Mouse (Mus musculus) liver, embryonic 14.5 days (tissue): ENCODE measurements at regions not wholly inside any gene's neighbourhood (a gene's known extent, or its start where the extent isn't known, plus 50 kb on each side); places are given as distances from the start of the nearest gene placed in this dataset.

Experiments
- ATAC-seq: fragments of 200-750 bp; cut with Nextera tagmentation; 2 replicates; pipeline ENCODE4 v1.8.0; 2017; ENCODE audit warnings: moderate number of reproducible peaks, mild to moderate bottlenecking, moderate library complexity; ENCODE audit not compliant: insufficient read depth
- DNase-seq, 3 experiments: peaks; one replicate each; pipeline ENCODE4 v3.0.0-alpha.2; 2012 to 2013; ENCODE audit warnings: low read depth in 3 of 3, low spot score in 3 of 3
- H3K27ac ChIP-seq: fragments of 300-500 bp; sonication (generic); 2 replicates; pipeline ENCODE4 v1.5.1; 2014; ENCODE audit warnings: moderate library complexity, mild to moderate bottlenecking, control low read depth, inconsistent platforms
- H3K27me3 ChIP-seq: fragments of 300-500 bp; sonication (generic); 2 replicates; pipeline ENCODE4 v1.6.1; 2014; ENCODE audit warnings: mild to moderate bottlenecking, low read length, moderate library complexity; ENCODE audit not compliant: control insufficient read depth, insufficient read depth
- H3K36me3 ChIP-seq: fragments of 300-500 bp; sonication (generic); replicated peaks from 2 replicates; pipeline ENCODE4 v1.6.1; 2014; ENCODE audit warnings: low read depth; ENCODE audit not compliant: control insufficient read depth, insufficient read depth
- H3K4me1 ChIP-seq, 2 experiments: fragments of 200-500 bp in 1 of 2; fragments of 300-500 bp in 1 of 2; sonication (generic) in 1 of 2; replicated peaks; 2 replicates each; pipeline ENCODE4 v1.6.1; 2012 to 2014; ENCODE audit warnings: antibody characterized with exemption in 1 of 2, inconsistent platforms in 1 of 2, low read length in 1 of 2; ENCODE audit not compliant: control insufficient read depth in 2 of 2, insufficient read depth in 2 of 2
- H3K4me2 ChIP-seq: fragments of 300-500 bp; sonication (generic); 2 replicates; pipeline ENCODE4 v1.6.1; 2014; ENCODE audit warnings: low read depth, mild to moderate bottlenecking, control low read depth, moderate library complexity
- H3K4me3 ChIP-seq, 2 experiments: fragments of 200-500 bp in 1 of 2; fragments of 300-500 bp in 1 of 2; sonication (generic) in 1 of 2; 2 replicates each; pipeline ENCODE4 v1.5.1; 2012 to 2014; ENCODE audit warnings: low read depth in 2 of 2, low read length in 2 of 2, mild to moderate bottlenecking in 2 of 2, control low read depth in 1 of 2, inconsistent platforms in 1 of 2, moderate library complexity in 1 of 2; ENCODE audit not compliant: insufficient read depth in 1 of 2
- H3K9ac ChIP-seq: fragments of 300-500 bp; sonication (generic); replicated peaks from 2 replicates; pipeline ENCODE4 v1.6.1; 2014; ENCODE audit warnings: mild to moderate bottlenecking, control low read depth, moderate library complexity
- H3K9me3 ChIP-seq: fragments of 300-500 bp; sonication (generic); 2 replicates; pipeline ENCODE4 v1.6.1; 2016; ENCODE audit warnings: low read length, mixed read lengths; ENCODE audit not compliant: control insufficient read depth
- CTCF ChIP-seq: IDR thresholded peaks from 2 replicates; pipeline ENCODE4 v1.5.1; 2016; ENCODE audit warnings: antibody characterized with exemption, low read depth, control low read depth
- EP300 ChIP-seq: IDR thresholded peaks from 2 replicates; pipeline ENCODE4 v1.6.1; 2016; ENCODE audit warnings: antibody characterized with exemption, low read depth
- WGBS: fragments of 180-500 bp; shearing (Covaris S2); extraction: QIAGEN DNeasy Blood & Tissue Kit; methylation state at CpG from one replicate; pipeline ENCODE4 v1.1.7; 2014; ENCODE audit not compliant: insufficient replicate concordance; 5-methylcytosine and 5-hydroxymethylcytosine counted together

DNA sequence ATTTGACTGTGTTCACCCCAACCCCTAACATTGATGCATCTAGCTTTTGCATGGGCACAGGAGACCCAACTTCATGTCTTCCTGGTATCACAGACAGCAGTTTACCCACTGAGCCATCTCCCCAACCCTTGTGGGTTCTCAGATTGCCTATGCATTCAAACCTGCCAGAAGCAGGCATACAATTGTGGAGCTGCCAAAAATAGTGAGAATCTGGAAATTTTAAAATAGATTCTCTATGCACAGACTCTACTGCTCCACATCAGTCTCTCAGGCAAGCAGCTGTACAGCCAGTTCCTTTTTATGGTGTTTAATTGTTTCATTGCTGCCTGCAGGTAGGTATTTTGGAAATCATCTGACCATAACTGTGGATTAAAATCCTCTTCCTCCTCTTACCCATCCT, 129.9 kb upstream of the Gls start:
- H3K27ac ChIP-seq: no peak overlapping the region
- H3K4me3 ChIP-seq: no peak overlapping the region
- no peak for TF ChIP-seq CTCF
- TF ChIP-seq EP300: no peak
- no peaks in the 10 kb centered on the region for H3K9me3 ChIP-seq
- no peaks in the 10 kb centered on the region for H3K27me3 ChIP-seq
- H3K4me1 ChIP-seq: no peaks in the 10 kb centered on the region
- ATAC-seq (no peak), DNase-seq (no peak)
- H3K36me3 ChIP-seq: no peaks in the 10 kb centered on the region
- no peak overlapping the region for H3K9ac ChIP-seq
- H3K4me2 ChIP-seq: no peak overlapping the region

- DNase-seq: no peak
- WGBS: 65% methylated on average over 6 of the region's 6 CpGs
Observed at GRCm38 (mm10) chr1:52354041-52354582, 121.1 kb upstream of the Gls start.

GRCm38 (mm10) chr1:52342127-52342526, 109.1 kb upstream of the Gls start:
- no peak for ATAC-seq
- no peak overlapping the region for H3K27ac ChIP-seq
- H3K9me3 ChIP-seq: no peaks in the 10 kb centered on the region
- no peak overlapping the region for H3K9ac ChIP-seq
- H3K4me1 ChIP-seq: no peaks in the 10 kb centered on the region
- WGBS: 12% methylated on average over 2 of the region's 2 CpGs
- no peak for DNase-seq
- no peak for TF ChIP-seq EP300
- no peak for TF ChIP-seq CTCF
- no peak overlapping the region for H3K4me3 ChIP-seq
- H3K4me2 ChIP-seq: no peak overlapping the region
- H3K36me3 ChIP-seq: no peaks in the 10 kb centered on the region
- H3K27me3 ChIP-seq: no peaks in the 10 kb centered on the region

More at GRCm38 (mm10) chr1:52354041-52354582, 121.1 kb upstream of the Gls start:
- H3K4me3 ChIP-seq: no peak overlapping the region
- TF ChIP-seq EP300 (no peak), CTCF (no peak)
- no peak for ATAC-seq
- H3K36me3 ChIP-seq: no peaks in the 10 kb centered on the region
- H3K27me3 ChIP-seq: no peaks in the 10 kb centered on the region
- no peaks in the 10 kb centered on the region for H3K9me3 ChIP-seq
- no peak overlapping the region for H3K27ac ChIP-seq
- no peak overlapping the region for H3K9ac ChIP-seq
- H3K4me2 ChIP-seq: no peak overlapping the region
- H3K4me1 ChIP-seq: no peaks in the 10 kb centered on the region

GRCm38 (mm10) chr1:52338704-52339103, 105.7 kb upstream of the Gls start:
- DNase-seq: no peak
- H3K9ac ChIP-seq: no peak overlapping the region
- no peak for TF ChIP-seq CTCF
- no peak for TF ChIP-seq EP300
- no peaks in the 10 kb centered on the region for H3K9me3 ChIP-seq
- no peaks in the 10 kb centered on the region for H3K27me3 ChIP-seq
- H3K4me1 ChIP-seq: no peaks in the 10 kb centered on the region
- no peak overlapping the region for H3K4me3 ChIP-seq
- no peak for ATAC-seq
- H3K4me2 ChIP-seq: no peak overlapping the region
- H3K27ac ChIP-seq: no peak overlapping the region
- no peaks in the 10 kb centered on the region for H3K36me3 ChIP-seq
- 58% methylated on average over 3 of the region's 3 CpGs for WGBS

DNA sequence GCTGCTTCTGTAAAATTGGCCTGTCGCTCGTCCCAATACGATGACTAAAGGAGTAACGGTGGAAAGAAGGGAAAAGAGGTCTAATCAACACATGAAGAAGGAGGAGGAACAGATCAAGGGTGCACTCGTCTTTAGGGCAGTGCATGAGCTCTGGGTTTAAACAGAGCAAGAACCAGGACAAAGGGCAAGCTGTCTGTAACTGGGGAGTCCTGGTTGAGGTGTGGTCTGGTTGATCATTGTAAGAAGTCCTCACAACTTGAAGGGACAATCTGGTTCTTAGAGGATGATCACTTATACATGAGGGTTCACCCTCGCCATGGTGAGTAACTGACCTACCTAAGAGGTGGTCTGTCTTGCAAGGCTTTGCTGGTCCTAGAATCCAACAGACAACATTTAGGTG, 105.2 kb upstream of the Gls start:
- H3K9me3 ChIP-seq: no peaks in the 10 kb centered on the region
- H3K36me3 ChIP-seq: no peaks in the 10 kb centered on the region
- no peak overlapping the region for H3K9ac ChIP-seq
- H3K4me2 ChIP-seq: no peak overlapping the region
- TF ChIP-seq EP300: no peak
- TF ChIP-seq CTCF: no peak
- no peaks in the 10 kb centered on the region for H3K4me1 ChIP-seq
- no peak for DNase-seq
- no peaks in the 10 kb centered on the region for H3K27me3 ChIP-seq
- ATAC-seq: no peak
- 57% methylated on average over 6 of the region's 6 CpGs for WGBS
- H3K4me3 ChIP-seq: no peak overlapping the region
- H3K27ac ChIP-seq: no peak overlapping the region

DNA sequence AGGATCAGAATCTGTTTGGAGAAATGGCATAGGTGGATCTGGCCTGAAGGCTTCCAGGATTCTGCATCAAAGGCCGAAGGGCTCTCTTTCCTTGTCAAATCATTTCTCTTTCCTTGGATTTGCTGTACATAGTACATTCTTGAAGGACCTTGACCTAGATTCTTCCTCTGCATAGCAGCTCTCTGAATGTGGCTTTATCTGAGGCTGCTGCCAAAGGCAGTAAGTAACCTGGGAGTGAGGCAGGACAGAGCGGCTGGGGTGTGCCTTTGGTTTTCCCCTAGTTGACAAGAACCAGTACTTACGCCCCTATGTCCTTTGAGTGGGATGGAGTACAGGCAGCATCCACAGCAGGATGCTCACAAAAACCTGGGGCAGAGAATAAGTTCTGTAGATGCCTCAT, 103.7 kb upstream of the Gls start:
- ATAC-seq (no peak), DNase-seq (no peak)
- Histone ChIP-seq H3K4me1 (no peaks in the 10 kb centered on the region), H3K27ac (no peak overlapping the region), H3K4me3 (no peak overlapping the region), H3K27me3 (no peaks in the 10 kb centered on the region), H3K36me3 (no peaks in the 10 kb centered on the region), H3K9me3 (no peaks in the 10 kb centered on the region), H3K9ac (no peak overlapping the region), H3K4me2 (no peak overlapping the region)
- WGBS: 71% methylated on average over 3 of the region's 3 CpGs
- TF ChIP-seq EP300 (no peak), CTCF (no peak)
